Mouse (Mus musculus) embryonic facial prominence, embryonic 13.5 days (tissue): ENCODE data around the gene Cd151. TPM values are rescaled to one million over a fixed set of nuclear protein-coding genes. Genes with fewer than 3 reads are reported as not detected.
A peak's percentile ranks its signal among the peaks of the same experiment; 100 is the strongest.

Experiments used
- ATAC-seq: fragments of 200-750 bp; cut with Nextera tagmentation; 2 replicates; pipeline ENCODE4 v1.8.0; 2017; ENCODE audit warnings: low read depth; ENCODE audit not compliant: insufficient number of reproducible peaks, insufficient read depth, low FRiP score, low TSS enrichment
- H3K27ac ChIP-seq: fragments of 300-500 bp; sonication (generic); 2 replicates; pipeline ENCODE4 v1.5.1; 2015; ENCODE audit warnings: moderate library complexity, mild to moderate bottlenecking, inconsistent platforms
- H3K27me3 ChIP-seq: fragments of 300-500 bp; sonication (generic); 2 replicates; pipeline ENCODE4 v1.6.1; 2015; ENCODE audit warnings: mild to moderate bottlenecking, inconsistent platforms
- H3K36me3 ChIP-seq: fragments of 300-500 bp; sonication (generic); 2 replicates; pipeline ENCODE4 v1.6.1; 2015; ENCODE audit warnings: mild to moderate bottlenecking, inconsistent platforms
- H3K4me1 ChIP-seq: fragments of 300-500 bp; sonication (generic); 2 replicates; pipeline ENCODE4 v1.6.1; 2015; ENCODE audit warnings: inconsistent platforms
- H3K4me2 ChIP-seq: fragments of 300-500 bp; sonication (generic); 2 replicates; pipeline ENCODE4 v1.6.1; 2015; ENCODE audit warnings: moderate library complexity, mild to moderate bottlenecking, inconsistent platforms
- H3K4me3 ChIP-seq: fragments of 300-500 bp; sonication (generic); 2 replicates; pipeline ENCODE4 v1.5.1; 2015; ENCODE audit warnings: mild to moderate bottlenecking, inconsistent platforms
- H3K9ac ChIP-seq: fragments of 300-500 bp; sonication (generic); 2 replicates; pipeline ENCODE4 v1.6.1; 2015; ENCODE audit warnings: mild to moderate bottlenecking, inconsistent platforms
- H3K9me3 ChIP-seq: fragments of 300-500 bp; sonication (generic); 2 replicates; pipeline ENCODE4 v1.6.1; 2016; ENCODE audit warnings: inconsistent platforms
- WGBS: fragments of 180-500 bp; shearing (Covaris S2); methylation state at CpG from one replicate; pipeline ENCODE4 v1.1.7; 2015; ENCODE audit warnings: mixed read lengths; 5-methylcytosine and 5-hydroxymethylcytosine counted together
- polyA plus RNA-seq: library from polyadenylated mRNA; unstranded; fragments of >200 nt; fragmentation: Nextera tagmentation; extraction: Ambion mirVana; gene quantifications from 2 replicates; pipeline ENCODE4 v1.2.1, GENCODE M21; 2015

The Cd151 gene
- polyA plus RNA-seq, 1 experiment from 2014 or later, result 16.6 TPM

- WGBS, result 41% methylated on average over 4 of the region's 4 CpGs
- Histone ChIP-seq H3K4me1 (peaks cover 64% of the 10 kb centered on the region), H3K4me3 (peak overlapping the region; percentile 78), H3K27ac (peak overlapping the region; percentile 90), H3K9me3 (no peaks in the 10 kb centered on the region), H3K27me3 (peaks cover 19% of the 10 kb centered on the region), H3K9ac (peak overlapping the region; percentile 27; the same call in 1 of the 2 replicates), H3K4me2 (peak overlapping the region; percentile 86), H3K36me3 (peaks cover 2% of the 10 kb centered on the region)
- ATAC-seq, result no peak
Observed at GRCm38 (mm10) chr7:141477578-141478269, 10.5 kb downstream of the Cd151 start.

GRCm38 (mm10) chr7:141478270-141478748 is 11.1 kb downstream of the Cd151 start:
- peak overlapping the region; percentile 27; the same call in 1 of the 2 replicates for H3K9ac ChIP-seq
- H3K36me3 ChIP-seq, result no peaks in the 10 kb centered on the region
- no peak overlapping the region for H3K4me3 ChIP-seq
- H3K27ac ChIP-seq, result peak overlapping the region; percentile 90
- WGBS, result 61% methylated on average over 5 of the region's 5 CpGs
- H3K9me3 ChIP-seq, result no peaks in the 10 kb centered on the region
- no peak for ATAC-seq
- peak overlapping the region; percentile 86 for H3K4me2 ChIP-seq
- H3K4me1 ChIP-seq, result peaks cover 64% of the 10 kb centered on the region
- H3K27me3 ChIP-seq, result peaks cover 25% of the 10 kb centered on the region

- H3K27me3 ChIP-seq, result peaks cover 40% of the 10 kb centered on the region
- 0 out of 2 replicates have a peak overlapping the region, but pooled peaks have one; percentile 70 for H3K9ac ChIP-seq
- H3K9me3 ChIP-seq, result no peaks in the 10 kb centered on the region
- no peaks in the 10 kb centered on the region for H3K36me3 ChIP-seq
- H3K4me3 ChIP-seq, result peak overlapping the region; percentile 59
- H3K27ac ChIP-seq, result no peak overlapping the region
- H3K4me2 ChIP-seq, result peak overlapping the region; percentile 99
- WGBS, result 9% methylated on average over 10 of the region's 10 CpGs
- peaks cover 47% of the 10 kb centered on the region for H3K4me1 ChIP-seq
- 0 out of 2 replicates have a peak, but pooled peaks have one; percentile 21 for ATAC-seq
Observed at GRCm38 (mm10) chr7:141480842-141481497, 13.8 kb downstream of the Cd151 start.

- Histone ChIP-seq H3K9ac (peak overlapping the region; percentile 70), H3K36me3 (no peaks in the 10 kb centered on the region), H3K4me1 (peaks cover 39% of the 10 kb centered on the region), H3K4me3 (peak overlapping the region; percentile 59), H3K27me3 (peaks cover 40% of the 10 kb centered on the region), H3K4me2 (peak overlapping the region; percentile 99), H3K27ac (no peak overlapping the region), H3K9me3 (no peaks in the 10 kb centered on the region)
- ATAC-seq, result no peak
- under 1% methylated on average over 81 of the region's 81 CpGs for WGBS
Observed at GRCm38 (mm10) chr7:141481498-141482401, 14.6 kb downstream of the Cd151 start.

GRCm38 (mm10) chr7:141482531-141483024 is 15.4 kb downstream of the Cd151 start:
- WGBS, result 9% methylated on average over 11 of the region's 11 CpGs
- H3K27ac ChIP-seq, result no peak overlapping the region
- H3K36me3 ChIP-seq, result no peaks in the 10 kb centered on the region
- ATAC-seq, result no peak
- peak overlapping the region; percentile 70 for H3K9ac ChIP-seq
- peaks cover 31% of the 10 kb centered on the region for H3K4me1 ChIP-seq
- peaks cover 40% of the 10 kb centered on the region for H3K27me3 ChIP-seq
- no peaks in the 10 kb centered on the region for H3K9me3 ChIP-seq
- H3K4me3 ChIP-seq, result peak overlapping the region; percentile 59
- peak overlapping the region; percentile 99 for H3K4me2 ChIP-seq

- H3K4me2 ChIP-seq, result peak overlapping the region; percentile 99; the same call in 1 of the 2 replicates
- peaks cover 40% of the 10 kb centered on the region for H3K27me3 ChIP-seq
- no peaks in the 10 kb centered on the region for H3K36me3 ChIP-seq
- H3K9me3 ChIP-seq, result no peaks in the 10 kb centered on the region
- no peak for ATAC-seq
- H3K27ac ChIP-seq, result no peak overlapping the region
- H3K9ac ChIP-seq, result 0 out of 2 replicates have a peak overlapping the region, but pooled peaks have one; percentile 16
- peaks cover 25% of the 10 kb centered on the region for H3K4me1 ChIP-seq
- no peak overlapping the region for H3K4me3 ChIP-seq
- WGBS, result 72% methylated on average over 6 of the region's 6 CpGs
Observed at GRCm38 (mm10) chr7:141483114-141483653, 16.0 kb downstream of the Cd151 start.

- Histone ChIP-seq H3K27ac (no peak overlapping the region), H3K27me3 (peaks cover 40% of the 10 kb centered on the region), H3K9ac (no peak overlapping the region), H3K4me1 (peaks cover 22% of the 10 kb centered on the region), H3K4me3 (no peak overlapping the region), H3K9me3 (no peaks in the 10 kb centered on the region), H3K4me2 (no peak overlapping the region), H3K36me3 (no peaks in the 10 kb centered on the region)
- 66% methylated on average over 5 of the region's 5 CpGs for WGBS
- ATAC-seq, result no peak
Observed at GRCm38 (mm10) chr7:141484186-141485120, 17.3 kb downstream of the Cd151 start.

GRCm38 (mm10) chr7:141485186-141485585 is 18.0 kb downstream of the Cd151 start:
- no peak overlapping the region for H3K27ac ChIP-seq
- no peak overlapping the region for H3K9ac ChIP-seq
- H3K4me2 ChIP-seq, result no peak overlapping the region
- H3K4me3 ChIP-seq, result no peak overlapping the region
- no peaks in the 10 kb centered on the region for H3K9me3 ChIP-seq
- peaks cover 22% of the 10 kb centered on the region for H3K4me1 ChIP-seq
- WGBS, result 62% methylated on average over 2 of the region's 2 CpGs
- H3K27me3 ChIP-seq, result peaks cover 40% of the 10 kb centered on the region
- no peak for ATAC-seq
- no peaks in the 10 kb centered on the region for H3K36me3 ChIP-seq

- no peaks in the 10 kb centered on the region for H3K36me3 ChIP-seq
Observed at GRCm38 (mm10) chr7:141485606-141486005, 18.4 kb downstream of the Cd151 start.

GRCm38 (mm10) chr7:141486239-141486638 is 19.0 kb downstream of the Cd151 start:
- WGBS, result 83% methylated on average over 1 of the region's 1 CpGs
- peaks cover 16% of the 10 kb centered on the region for H3K4me1 ChIP-seq
- ATAC-seq, result no peak
- H3K36me3 ChIP-seq, result no peaks in the 10 kb centered on the region
- no peaks in the 10 kb centered on the region for H3K9me3 ChIP-seq
- H3K4me3 ChIP-seq, result no peak overlapping the region
- H3K4me2 ChIP-seq, result no peak overlapping the region
- no peak overlapping the region for H3K27ac ChIP-seq
- H3K9ac ChIP-seq, result no peak overlapping the region
- H3K27me3 ChIP-seq, result peaks cover 35% of the 10 kb centered on the region

More at GRCm38 (mm10) chr7:141485606-141486005, 18.4 kb downstream of the Cd151 start:
- ATAC-seq, result no peak
- Histone ChIP-seq H3K4me1 (peaks cover 22% of the 10 kb centered on the region), H3K9me3 (no peaks in the 10 kb centered on the region), H3K4me2 (no peak overlapping the region), H3K27ac (no peak overlapping the region), H3K27me3 (peaks cover 40% of the 10 kb centered on the region), H3K4me3 (no peak overlapping the region), H3K9ac (no peak overlapping the region)
- 91% methylated on average over 2 of the region's 2 CpGs for WGBS
